Mouse (Mus musculus) cerebellum, adult 2 months (tissue): ENCODE measurements at regions not wholly inside any gene's neighbourhood (a gene's known extent, or its start where the extent isn't known, plus 50 kb on each side); places are given as distances from the start of the nearest gene placed in this dataset.

ENCODE experiments used
- CTCF ChIP-seq: fragments of 200-500 bp; IDR thresholded peaks from 2 replicates; pipeline ENCODE4 v1.5.1; 2011; ENCODE audit warnings: low read depth, mild to moderate bottlenecking, control low read depth, low read length, moderate library complexity, borderline replicate concordance; ENCODE audit not compliant: insufficient read depth
- POLR2A ChIP-seq: fragments of 200-500 bp; IDR thresholded peaks from 2 replicates; pipeline ENCODE4 v1.6.1; 2011; ENCODE audit warnings: low read length, control low read depth, borderline replicate concordance; ENCODE audit not compliant: insufficient read depth

DNA sequence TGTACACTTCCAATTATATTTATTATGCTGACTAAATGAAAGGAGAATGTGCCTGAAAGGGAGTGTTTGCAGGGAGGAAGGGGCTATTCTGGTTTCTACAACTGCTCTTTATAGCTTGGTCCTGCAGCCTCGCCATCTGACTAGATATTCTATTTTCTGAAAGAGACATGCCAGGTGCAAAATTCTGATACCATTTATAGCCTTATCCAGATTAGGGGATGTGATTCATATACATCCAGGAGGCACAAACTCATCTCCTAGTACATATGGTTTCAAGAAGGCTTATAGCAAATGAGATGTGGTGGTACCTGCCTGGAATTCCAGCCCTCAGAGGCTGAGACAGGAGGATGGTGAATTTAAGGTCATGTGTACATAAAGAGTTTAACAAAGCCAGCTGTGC, 352.6 kb upstream of the Castor2 start:
- no peak for TF ChIP-seq POLR2A
- TF ChIP-seq CTCF, result no peak
